Mouse (Mus musculus) liver, embryonic 16.5 days (tissue): ENCODE results near the gene Kdm8. TPM values are rescaled to one million over a fixed set of nuclear protein-coding genes. Genes with fewer than 3 reads are reported as not detected.

ENCODE experiments used
- ATAC-seq: fragments of 200-750 bp; cut with Nextera tagmentation; 2 replicates; pipeline ENCODE4 v1.8.0; 2017; ENCODE audit warnings: low read depth, mild to moderate bottlenecking, moderate number of reproducible peaks, moderate library complexity
- H3K27ac ChIP-seq: fragments of 300-500 bp; sonication (generic); 2 replicates; pipeline ENCODE4 v1.5.1; 2014; ENCODE audit warnings: mild to moderate bottlenecking, low read length
- H3K27me3 ChIP-seq: fragments of 300-500 bp; sonication (generic); 2 replicates; pipeline ENCODE4 v1.6.1; 2014; ENCODE audit warnings: low read depth, low read length, mixed read lengths; ENCODE audit not compliant: control insufficient read depth, insufficient read depth
- H3K36me3 ChIP-seq: fragments of 300-500 bp; sonication (generic); 2 replicates; pipeline ENCODE4 v1.6.1; 2014; ENCODE audit warnings: mild to moderate bottlenecking; ENCODE audit not compliant: control insufficient read depth, insufficient read depth
- H3K4me1 ChIP-seq: fragments of 300-500 bp; sonication (generic); 2 replicates; pipeline ENCODE4 v1.6.1; 2014; ENCODE audit warnings: low read depth, low read length, mixed read lengths; ENCODE audit not compliant: control insufficient read depth
- H3K4me2 ChIP-seq: fragments of 300-500 bp; sonication (generic); 2 replicates; pipeline ENCODE4 v1.6.1; 2014; ENCODE audit warnings: low read depth, low read length, mixed read lengths
- H3K4me3 ChIP-seq: fragments of 300-500 bp; sonication (generic); 2 replicates; pipeline ENCODE4 v1.5.1; 2014; ENCODE audit warnings: low read depth, mild to moderate bottlenecking, low read length
- H3K9ac ChIP-seq: fragments of 300-500 bp; sonication (generic); 2 replicates; pipeline ENCODE4 v1.6.1; 2014; ENCODE audit warnings: low read depth, low read length
- H3K9me3 ChIP-seq: fragments of 300-500 bp; sonication (generic); replicated peaks from 2 replicates; pipeline ENCODE4 v1.6.1; 2016; ENCODE audit warnings: low read length; ENCODE audit not compliant: control insufficient read depth
- WGBS: fragments of 180-500 bp; shearing (Covaris S2); extraction: QIAGEN DNeasy Blood & Tissue Kit; methylation state at CpG from one replicate; pipeline ENCODE4 v1.1.7; 2014; ENCODE audit not compliant: insufficient replicate concordance; 5-methylcytosine and 5-hydroxymethylcytosine counted together
- polyA plus RNA-seq: library from polyadenylated mRNA; unstranded; fragments of >200 nt; fragmentation: Nextera tagmentation; extraction: Ambion mirVana; gene quantifications from 2 replicates; pipeline ENCODE4 v1.2.1, GENCODE M21; 2015

Kdm8 gene
- polyA plus RNA-seq, 1 experiment from 2014 or later, result 5.6 TPM

DNA sequence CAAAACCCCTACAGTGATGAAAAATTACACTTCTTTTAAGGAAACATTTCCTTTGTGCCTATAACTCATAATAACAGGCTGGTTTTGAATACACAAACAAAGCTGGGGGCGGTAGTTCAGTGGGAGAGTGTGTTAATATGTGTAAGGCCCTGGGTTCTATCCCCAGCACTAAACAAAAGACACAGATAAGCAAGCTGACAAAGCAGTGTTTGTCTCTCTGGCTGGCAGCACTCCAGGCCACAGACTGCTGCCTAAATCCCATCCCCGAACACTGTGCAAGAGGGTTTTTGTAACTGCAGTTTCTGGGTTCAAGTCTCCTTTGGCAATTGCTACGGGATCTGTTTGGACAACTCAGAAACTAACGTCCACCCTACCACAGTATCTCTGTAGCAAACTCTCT lies 2.2 kb upstream of the Kdm8 start:
- no peak overlapping the region for H3K4me3 ChIP-seq
- ATAC-seq, result no peak
- no peak overlapping the region for H3K27ac ChIP-seq
- H3K9ac ChIP-seq, result no peak overlapping the region
- 56% methylated on average over 4 of the region's 4 CpGs for WGBS
- no peak overlapping the region for H3K4me2 ChIP-seq
- H3K4me1 ChIP-seq, result peaks cover 27% of the 10 kb centered on the region
- no peaks in the 10 kb centered on the region for H3K36me3 ChIP-seq
- H3K27me3 ChIP-seq, result no peaks in the 10 kb centered on the region
- H3K9me3 ChIP-seq, result no peaks in the 10 kb centered on the region

- Histone ChIP-seq H3K36me3 (no peaks in the 10 kb centered on the region), H3K4me1 (peaks cover 31% of the 10 kb centered on the region), H3K4me2 (peak overlapping the region; percentile 91), H3K27me3 (no peaks in the 10 kb centered on the region), H3K4me3 (peak overlapping the region; percentile 75), H3K9me3 (no peaks in the 10 kb centered on the region), H3K27ac (peak overlapping the region; percentile 98), H3K9ac (peak overlapping the region; percentile 81)
- 19% methylated on average over 10 of the region's 10 CpGs for WGBS
- 0 out of 2 replicates have a peak, but pooled peaks have one; percentile 0 for ATAC-seq
These were observed 406 bp upstream of the Kdm8 start for GRCm38 (mm10) chr7:125444076-125444463.

GRCm38 (mm10) chr7:125450678-125451077 lies 6.2 kb downstream of the Kdm8 start:
- ATAC-seq, result no peak
- H3K9ac ChIP-seq, result no peak overlapping the region
- H3K4me2 ChIP-seq, result no peak overlapping the region
- peaks cover 16% of the 10 kb centered on the region for H3K4me1 ChIP-seq
- no peak overlapping the region for H3K4me3 ChIP-seq
- H3K27ac ChIP-seq, result no peak overlapping the region
- WGBS, result 70% methylated on average over 1 of the region's 1 CpGs
- no peaks in the 10 kb centered on the region for H3K27me3 ChIP-seq
- H3K36me3 ChIP-seq, result no peaks in the 10 kb centered on the region
- H3K9me3 ChIP-seq, result no peaks in the 10 kb centered on the region

DNA sequence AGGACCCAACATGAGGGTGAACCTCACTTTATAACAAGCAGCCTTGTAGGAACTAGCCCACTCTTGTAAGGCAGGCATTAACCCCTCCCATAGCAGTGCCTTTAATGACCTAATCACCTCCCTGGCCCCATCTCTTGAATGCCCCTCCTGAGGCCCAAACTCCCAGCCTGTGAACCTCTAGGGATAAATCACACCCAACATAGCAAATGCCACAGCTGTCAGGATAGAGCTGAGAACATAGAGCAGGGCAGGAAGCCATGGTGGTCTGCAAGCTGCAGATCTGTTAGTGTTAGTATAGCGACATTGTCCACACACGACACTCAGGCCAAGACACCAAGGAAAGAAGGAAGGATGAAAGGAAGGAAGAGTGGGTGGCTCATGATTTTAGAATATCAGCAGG lies 6.6 kb downstream of the Kdm8 start:
- Histone ChIP-seq H3K36me3 (no peaks in the 10 kb centered on the region), H3K9ac (no peak overlapping the region), H3K9me3 (no peaks in the 10 kb centered on the region), H3K4me2 (no peak overlapping the region), H3K4me3 (no peak overlapping the region), H3K4me1 (peaks cover 12% of the 10 kb centered on the region), H3K27ac (no peak overlapping the region), H3K27me3 (no peaks in the 10 kb centered on the region)
- no peak for ATAC-seq
- 79% methylated on average over 2 of the region's 2 CpGs for WGBS

DNA sequence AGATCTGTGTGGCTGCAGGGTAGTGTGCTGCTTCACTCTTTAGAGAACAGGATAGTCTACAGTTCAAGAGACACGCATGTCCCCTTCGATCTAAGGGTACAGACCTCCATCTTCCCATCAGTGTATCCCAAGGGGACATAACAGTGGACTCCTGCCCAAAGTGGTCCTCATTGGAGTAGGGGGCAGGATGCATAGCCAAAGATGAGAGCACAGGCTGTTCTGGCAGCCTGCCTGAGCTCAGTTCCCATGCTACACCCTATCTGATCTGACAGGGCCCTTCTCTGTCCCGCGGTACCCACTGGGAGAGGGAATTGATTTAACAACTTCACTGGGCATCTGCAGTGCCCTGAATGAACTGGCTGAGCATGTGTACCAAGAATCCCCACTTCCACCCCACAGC lies 9.2 kb downstream of the Kdm8 start:
- peaks cover 10% of the 10 kb centered on the region for H3K4me1 ChIP-seq
- H3K27ac ChIP-seq, result no peak overlapping the region
- no peak overlapping the region for H3K9ac ChIP-seq
- 89% methylated on average over 4 of the region's 4 CpGs for WGBS
- no peak overlapping the region for H3K4me2 ChIP-seq
- no peaks in the 10 kb centered on the region for H3K9me3 ChIP-seq
- H3K27me3 ChIP-seq, result no peaks in the 10 kb centered on the region
- no peak overlapping the region for H3K4me3 ChIP-seq
- ATAC-seq, result no peak
- H3K36me3 ChIP-seq, result peaks cover 3% of the 10 kb centered on the region

GRCm38 (mm10) chr7:125462200-125462599 lies 17.7 kb downstream of the Kdm8 start:
- Histone ChIP-seq H3K27me3 (no peaks in the 10 kb centered on the region), H3K9me3 (no peaks in the 10 kb centered on the region), H3K4me1 (no peaks in the 10 kb centered on the region), H3K4me2 (no peak overlapping the region), H3K27ac (no peak overlapping the region), H3K9ac (no peak overlapping the region), H3K4me3 (no peak overlapping the region), H3K36me3 (peaks cover 14% of the 10 kb centered on the region)
- ATAC-seq, result no peak
- 79% methylated on average over 2 of the region's 2 CpGs for WGBS

DNA sequence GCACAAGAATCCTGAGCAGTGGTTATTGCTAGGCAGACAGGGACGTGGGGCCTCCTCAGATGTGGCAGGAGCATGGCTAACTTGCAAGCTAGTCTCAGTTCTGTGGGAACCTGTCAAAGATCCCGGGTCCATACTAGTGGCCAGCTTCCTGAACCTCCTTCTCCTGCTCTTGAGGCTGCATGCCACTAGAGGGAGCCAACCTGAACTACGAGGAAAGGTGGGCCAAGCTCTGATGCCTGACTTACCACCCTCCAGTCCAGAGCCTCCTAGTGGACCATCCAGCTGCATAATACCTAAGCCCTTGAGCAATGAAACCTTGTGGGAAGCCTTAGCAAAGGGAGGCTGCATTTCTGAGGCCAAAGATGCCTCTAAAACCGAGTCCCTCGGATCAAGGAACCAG lies 25.5 kb downstream of the Kdm8 start:
- 27% methylated on average over 5 of the region's 5 CpGs for WGBS
- Histone ChIP-seq H3K4me1 (peaks cover 23% of the 10 kb centered on the region), H3K9me3 (no peaks in the 10 kb centered on the region), H3K27ac (no peak overlapping the region), H3K27me3 (no peaks in the 10 kb centered on the region), H3K36me3 (peaks cover 30% of the 10 kb centered on the region), H3K4me3 (no peak overlapping the region), H3K9ac (no peak overlapping the region), H3K4me2 (no peak overlapping the region)
- no peak for ATAC-seq

GRCm38 (mm10) chr7:125470901-125471300 lies 26.4 kb downstream of the Kdm8 start:
- no peaks in the 10 kb centered on the region for H3K27me3 ChIP-seq
- no peak overlapping the region for H3K4me2 ChIP-seq
- no peak for ATAC-seq
- H3K27ac ChIP-seq, result no peak overlapping the region
- H3K9ac ChIP-seq, result no peak overlapping the region
- no peaks in the 10 kb centered on the region for H3K9me3 ChIP-seq
- peaks cover 23% of the 10 kb centered on the region for H3K4me1 ChIP-seq
- H3K36me3 ChIP-seq, result peaks cover 23% of the 10 kb centered on the region
- no peak overlapping the region for H3K4me3 ChIP-seq
- 73% methylated on average over 4 of the region's 4 CpGs for WGBS

DNA sequence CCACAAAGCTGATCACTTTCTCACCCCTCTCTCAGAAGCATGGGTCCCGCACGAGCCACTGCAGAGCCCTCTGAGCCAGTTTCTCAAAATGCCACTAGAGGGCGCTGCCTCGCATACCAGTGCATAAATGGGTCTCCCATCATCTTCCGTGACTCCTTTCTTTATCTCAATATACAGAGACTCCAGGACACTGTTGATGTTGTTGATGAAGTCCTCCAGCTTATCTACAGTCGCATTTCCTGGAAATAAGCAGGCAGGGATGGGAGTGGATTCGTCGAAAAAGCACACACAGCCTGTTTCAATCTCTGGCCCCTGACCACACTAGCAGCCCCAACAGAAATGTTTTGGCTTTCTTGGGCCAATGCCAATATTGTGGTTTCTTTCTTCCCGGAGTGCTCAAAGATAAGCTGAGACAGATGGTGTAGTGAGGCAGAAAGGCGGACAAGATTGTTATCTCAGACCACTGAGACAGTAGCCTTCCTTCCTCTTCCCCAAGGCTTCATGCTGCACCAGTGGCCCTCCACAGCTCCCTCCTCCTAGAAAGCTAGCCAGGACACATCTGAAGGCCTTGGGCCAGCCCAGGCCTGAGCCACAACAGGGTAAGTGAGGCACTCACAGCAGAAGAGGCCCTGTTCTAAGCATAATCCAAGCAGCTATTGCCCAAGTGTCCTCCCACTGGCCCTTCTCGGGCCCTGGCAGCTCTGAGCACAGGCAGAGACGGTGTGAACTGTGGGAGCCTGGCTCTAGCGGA lies 27.7 kb downstream of the Kdm8 start:
- peak; percentile 91 for ATAC-seq
- H3K36me3 ChIP-seq, result peaks cover 20% of the 10 kb centered on the region
- peak overlapping the region; percentile 10 for H3K4me3 ChIP-seq
- peak overlapping the region; percentile 97 for H3K27ac ChIP-seq
- no peaks in the 10 kb centered on the region for H3K27me3 ChIP-seq
- 7% methylated on average over 13 of the region's 13 CpGs for WGBS
- peaks cover 27% of the 10 kb centered on the region for H3K4me1 ChIP-seq
- no peaks in the 10 kb centered on the region for H3K9me3 ChIP-seq
- peak overlapping the region; percentile 59 for H3K4me2 ChIP-seq
- H3K9ac ChIP-seq, result peak overlapping the region; percentile 66
